Mouse (Mus musculus): ENCODE measurements around the gene Cd3eap.

Cd3eap gene

DNA sequence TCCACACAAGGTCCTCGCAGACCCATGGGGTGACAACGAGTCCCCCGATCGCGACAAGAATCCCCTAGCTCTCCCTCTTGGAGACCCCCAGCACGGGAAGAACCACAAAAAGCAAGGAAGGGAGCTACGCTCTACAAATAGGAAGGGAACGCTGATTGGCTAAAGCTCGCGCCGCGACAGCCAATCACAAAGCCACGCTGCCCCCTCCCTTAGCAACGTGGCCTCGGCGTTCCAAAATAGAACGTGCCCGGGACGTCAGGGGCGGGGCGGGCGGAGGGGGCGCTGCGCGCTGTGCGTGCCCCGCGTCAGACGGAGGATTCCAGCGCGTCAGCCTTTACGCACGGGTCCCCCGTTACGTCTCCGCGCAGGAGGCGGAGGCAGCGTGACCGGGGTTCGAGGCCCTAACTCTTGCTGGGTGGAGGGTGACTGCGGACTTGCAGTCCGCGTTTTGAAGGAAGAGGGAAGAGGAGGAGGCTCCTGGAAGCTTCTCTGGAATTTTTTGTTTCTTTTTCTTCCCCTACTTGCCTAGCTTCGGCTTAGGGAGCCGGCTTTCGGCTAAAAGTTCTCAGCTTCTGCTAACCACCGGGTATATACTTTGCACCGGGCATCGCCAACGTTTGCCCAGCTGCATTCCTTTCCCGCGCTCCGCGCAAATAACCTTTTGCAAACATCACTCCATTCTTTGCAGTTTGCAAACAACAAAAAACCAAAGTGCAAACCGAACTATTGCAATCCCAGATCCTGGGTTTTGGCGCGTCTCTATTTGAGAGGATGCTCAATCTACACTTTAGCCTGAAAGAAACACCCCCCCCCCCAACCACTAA is 50.6 kb downstream of the Cd3eap start:
- peak; percentile 90 for DNase-seq (ENCODE audit: low read depth, low spot score)

GRCm38 (mm10) chr7:19307739-19308453 is 51.4 kb downstream of the Cd3eap start:
- peak; percentile 69 for DNase-seq (ENCODE audit: low read depth, low spot score)

DNA sequence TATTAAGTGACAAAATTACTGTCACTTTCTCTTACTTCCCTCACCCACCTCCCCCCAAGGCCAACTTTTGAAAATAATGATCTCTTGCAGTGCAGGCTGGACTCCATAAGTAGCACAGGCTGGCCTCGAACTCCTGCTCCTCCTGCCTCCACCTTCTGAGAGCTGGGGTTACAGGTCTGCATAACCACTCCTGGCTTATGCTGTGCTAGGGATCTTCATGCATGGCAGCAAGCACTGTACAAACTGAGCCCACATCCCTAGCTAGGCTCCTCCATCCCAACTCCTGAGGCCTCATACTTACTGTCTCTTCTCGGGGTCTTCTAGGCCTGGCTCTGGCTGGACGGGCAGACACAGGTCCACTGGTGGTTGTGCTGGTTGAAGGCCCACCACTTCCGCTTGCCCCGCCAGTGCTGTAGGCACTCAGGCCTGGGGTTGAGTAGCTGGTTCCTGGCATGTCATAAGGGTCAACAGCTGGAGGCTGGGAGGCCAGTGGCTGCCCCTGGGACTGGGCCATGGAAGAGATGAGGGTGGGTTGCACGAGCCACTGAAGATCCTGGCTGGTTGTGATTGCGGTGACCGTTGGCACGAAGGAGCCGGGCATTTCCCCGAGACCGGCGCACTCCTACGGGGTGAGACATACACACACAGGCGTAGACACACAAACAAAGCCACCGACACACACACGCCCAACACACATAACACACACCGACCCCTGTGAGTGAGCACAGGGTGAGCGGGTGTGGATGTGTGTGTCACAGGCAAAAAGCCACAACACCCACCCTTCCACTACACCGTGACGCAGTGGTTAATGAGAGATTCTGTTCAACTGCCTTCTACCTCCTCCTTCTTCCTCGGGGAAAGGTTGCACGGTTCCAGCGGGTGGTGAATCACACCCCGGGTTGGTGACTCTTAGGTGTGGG is 52.2 kb downstream of the Cd3eap start:
- DNase-seq (ENCODE audit: low read depth, low spot score), result no peak

All from telencephalon, adult 2 months (tissue).